Comparison of ENCODE assay signal across 18 mouse cellular contexts in genomic region chr4:86289511-86290273, GRCm38 (mm10).
DNase-seq lines count a peak whose midpoint lies in the region; ATAC-seq lines count a peak whose summit lies in the region.
"Had no signal": no experiment of that assay in that cellular context is flagged by ENCODE, and none has a peak within 500 bp of the region (broad histone marks: within the 10 kb centered on the region; RNA-seq: fewer than 3 reads in every experiment).

No protein-coding gene starts in this region.

- H3K27me3 ChIP-seq in kidney, embryonic 14.5 days (ENCODE audit: control insufficient read depth, insufficient read depth, low read length) = no peaks in the 10 kb centered on the region
- H3K27me3 ChIP-seq in embryonic facial prominence, embryonic 10.5 days (replicated peaks; ENCODE audit: low read depth, poor library complexity, severe bottlenecking) = no peaks in the 10 kb centered on the region
- no peaks in the 10 kb centered on the region for H3K27me3 ChIP-seq in limb, embryonic 12.5 days
- H3K27me3 ChIP-seq: heart, embryonic 13.5 days; intestine, embryonic 15.5 days; liver, embryonic 15.5 days; midbrain, embryonic 12.5 days had no signal

- no peaks in the 10 kb centered on the region for H3K4me1 ChIP-seq in kidney, embryonic 14.5 days (ENCODE audit: control insufficient read depth, insufficient read depth, low read length)
- H3K4me1 ChIP-seq in embryonic facial prominence, embryonic 10.5 days = peaks cover 26% of the 10 kb centered on the region
- H3K4me1 ChIP-seq in limb, embryonic 12.5 days (replicated peaks) = peaks cover 23% of the 10 kb centered on the region
- H3K4me1 ChIP-seq: intestine, embryonic 15.5 days; liver, embryonic 15.5 days had no signal

- DNase-seq in cerebellum, postnatal 14 days = peak; percentile 26 to 51
- no peak for DNase-seq in cerebellum, adult 9-11 months
- DNase-seq in kidney, postnatal 25 days = no peak
- DNase-seq in embryonic facial prominence, embryonic 10.5 days (ENCODE audit: low spot score) = peak; percentile 52
- DNase-seq in B cell, adult 2 months = no peak
- DNase-seq in ovary, postnatal 36 days (ENCODE audit: low spot score) = no peak
- DNase-seq: adrenal gland, adult 8-10 months; lung, postnatal 36 days; spleen, adult 18-20 months; thymus, postnatal 14 days had no signal

- peak; percentile 80 for ATAC-seq in kidney, embryonic 14.5 days (ENCODE audit: low FRiP score, low TSS enrichment)
- peak; percentile 86 for ATAC-seq in limb, embryonic 12.5 days (ENCODE audit: insufficient number of reproducible peaks, insufficient read depth, low FRiP score, low TSS enrichment, low read depth)
- ATAC-seq: intestine, embryonic 15.5 days had no signal

- no peaks in the 10 kb centered on the region; the same call in 1 of the 2 replicates for H3K36me3 ChIP-seq in kidney, embryonic 14.5 days (ENCODE audit: control insufficient read depth, insufficient read depth, low read length)
- no peaks in the 10 kb centered on the region for H3K36me3 ChIP-seq in embryonic facial prominence, embryonic 10.5 days (replicated peaks)
- H3K36me3 ChIP-seq in limb, embryonic 12.5 days = no peaks in the 10 kb centered on the region
- H3K36me3 ChIP-seq: heart, embryonic 13.5 days; intestine, embryonic 15.5 days; liver, embryonic 15.5 days; midbrain, embryonic 12.5 days had no signal

- H3K27ac ChIP-seq in kidney, embryonic 14.5 days (ENCODE audit: low read depth, low read length) = no peak overlapping the region
- H3K27ac ChIP-seq in embryonic facial prominence, embryonic 10.5 days (replicated peaks) = peak overlapping the region; percentile 78
- H3K27ac ChIP-seq in limb, embryonic 12.5 days = peak overlapping the region; percentile 83
- H3K27ac ChIP-seq: heart, embryonic 13.5 days; intestine, embryonic 15.5 days; layer of hippocampus, adult 2 months; left cerebral cortex, adult 2 months; liver, embryonic 15.5 days; midbrain, embryonic 12.5 days had no signal

- 52% methylated on average over 12 of the region's 12 CpGs for WGBS in kidney, embryonic 14.5 days
- 46% methylated on average over 12 of the region's 12 CpGs for WGBS in embryonic facial prominence, embryonic 10.5 days
- 18% methylated on average over 12 of the region's 12 CpGs for WGBS in limb, embryonic 12.5 days

- H3K4me2 ChIP-seq in kidney, embryonic 14.5 days (replicated peaks; ENCODE audit: low read depth, low read length) = no peak overlapping the region
- H3K4me2 ChIP-seq in limb, embryonic 12.5 days = 0 out of 2 replicates have a peak overlapping the region, but pooled peaks have one; percentile 10
- H3K4me2 ChIP-seq: heart, embryonic 13.5 days; intestine, embryonic 15.5 days; liver, embryonic 15.5 days; midbrain, embryonic 12.5 days had no signal

- H3K4me3 ChIP-seq in kidney, embryonic 14.5 days (ENCODE audit: low read length) = no peak overlapping the region
- no peak overlapping the region for H3K4me3 ChIP-seq in embryonic facial prominence, embryonic 10.5 days
- no peak overlapping the region for H3K4me3 ChIP-seq in limb, embryonic 12.5 days (replicated peaks)
- H3K4me3 ChIP-seq: heart, embryonic 13.5 days; intestine, embryonic 15.5 days; layer of hippocampus, adult 2 months; left cerebral cortex, adult 2 months; liver, embryonic 15.5 days; midbrain, embryonic 12.5 days had no signal

- no peak overlapping the region for H3K9ac ChIP-seq in kidney, embryonic 14.5 days (ENCODE audit: low read depth, low read length)
- 0 out of 2 replicates have a peak overlapping the region, but pooled peaks have one; percentile 4 for H3K9ac ChIP-seq in limb, embryonic 12.5 days (replicated peaks)
- H3K9ac ChIP-seq: heart, embryonic 13.5 days; intestine, embryonic 15.5 days; liver, embryonic 15.5 days; midbrain, embryonic 12.5 days had no signal

- no peaks in the 10 kb centered on the region for H3K9me3 ChIP-seq in kidney, embryonic 14.5 days (ENCODE audit: control insufficient read depth, low read length)
- no peaks in the 10 kb centered on the region for H3K9me3 ChIP-seq in embryonic facial prominence, embryonic 10.5 days
- H3K9me3 ChIP-seq in limb, embryonic 12.5 days = no peaks in the 10 kb centered on the region
- H3K9me3 ChIP-seq: heart, embryonic 13.5 days; intestine, embryonic 15.5 days; liver, embryonic 15.5 days; midbrain, embryonic 12.5 days had no signal

Comparison
In these comparisons a context has a peak if more than half of its experiments do, and no peak if none do; other contexts are left out.
1. DNase-seq: peak in cerebellum, postnatal 14 days (2 of 2) and embryonic facial prominence, embryonic 10.5 days (single experiment); none in cerebellum, adult 9-11 months (single experiment), kidney, postnatal 25 days (0 of 2), B cell, adult 2 months (0 of 2) and ovary, postnatal 36 days (single experiment).